Comparison of ENCODE assay signal across 8 mouse cellular contexts in genomic region chr16:78198642-78199121, GRCm38 (mm10).
DNase-seq lines count a peak whose midpoint lies in the region; ATAC-seq and TF ChIP-seq lines count a peak whose summit lies in the region.

No protein-coding gene starts in this region.

- no peak overlapping the region for H3K4me2 ChIP-seq in hindbrain, embryonic 11.5 days (replicated peaks; ENCODE audit: low read depth, low read length)
- no peak overlapping the region for H3K4me2 ChIP-seq in hindbrain, embryonic 13.5 days
- no peak overlapping the region for H3K4me2 ChIP-seq in kidney, embryonic 14.5 days (replicated peaks; ENCODE audit: low read depth, low read length)

- H3K79me2 ChIP-seq in heart, adult 2 months (replicated peaks; ENCODE audit: control insufficient read depth, insufficient read depth, low read length): no peaks in the 10 kb centered on the region
- no peaks in the 10 kb centered on the region for H3K79me2 ChIP-seq in liver, adult 2 months (ENCODE audit: control insufficient read depth, insufficient read depth, low read length)

- no peak overlapping the region for H3K4me3 ChIP-seq in hindbrain, embryonic 11.5 days (ENCODE audit: low read depth, low read length)
- no peak overlapping the region for H3K4me3 ChIP-seq in hindbrain, embryonic 13.5 days
- no peak overlapping the region for H3K4me3 ChIP-seq in heart, adult 2 months
- H3K4me3 ChIP-seq in kidney, embryonic 14.5 days (ENCODE audit: low read length): no peak overlapping the region
- no peak overlapping the region for H3K4me3 ChIP-seq in liver, adult 2 months (ENCODE audit: insufficient read depth, low read depth, low read length)

- H3K27me3 ChIP-seq in hindbrain, embryonic 11.5 days (ENCODE audit: control insufficient read depth, insufficient read depth, low read length): no peaks in the 10 kb centered on the region
- no peaks in the 10 kb centered on the region for H3K27me3 ChIP-seq in hindbrain, embryonic 13.5 days
- H3K27me3 ChIP-seq in heart, adult 2 months (ENCODE audit: control insufficient read depth, insufficient read depth, low read length): no peaks in the 10 kb centered on the region
- H3K27me3 ChIP-seq in kidney, embryonic 14.5 days (ENCODE audit: control insufficient read depth, insufficient read depth, low read length): no peaks in the 10 kb centered on the region
- no peaks in the 10 kb centered on the region for H3K27me3 ChIP-seq in liver, adult 2 months (ENCODE audit: control insufficient read depth, insufficient read depth, low read length)

- no peaks in the 10 kb centered on the region for H3K9me3 ChIP-seq in hindbrain, embryonic 11.5 days (ENCODE audit: control insufficient read depth, low read length)
- no peaks in the 10 kb centered on the region for H3K9me3 ChIP-seq in hindbrain, embryonic 13.5 days
- H3K9me3 ChIP-seq in kidney, embryonic 14.5 days (ENCODE audit: control insufficient read depth, low read length): no peaks in the 10 kb centered on the region

- H3K36me3 ChIP-seq in hindbrain, embryonic 11.5 days (ENCODE audit: control insufficient read depth, insufficient read depth, low read length): no peaks in the 10 kb centered on the region
- no peaks in the 10 kb centered on the region for H3K36me3 ChIP-seq in hindbrain, embryonic 13.5 days
- H3K36me3 ChIP-seq in heart, adult 2 months (ENCODE audit: control insufficient read depth, insufficient read depth, low read length): no peaks in the 10 kb centered on the region
- H3K36me3 ChIP-seq in kidney, embryonic 14.5 days (ENCODE audit: control insufficient read depth, insufficient read depth, low read length): no peaks in the 10 kb centered on the region
- no peaks in the 10 kb centered on the region for H3K36me3 ChIP-seq in liver, adult 2 months (ENCODE audit: control insufficient read depth, insufficient read depth, low read length)

- no peak overlapping the region for H3K9ac ChIP-seq in hindbrain, embryonic 11.5 days (ENCODE audit: low read depth, low read length)
- no peak overlapping the region for H3K9ac ChIP-seq in hindbrain, embryonic 13.5 days
- no peak overlapping the region for H3K9ac ChIP-seq in heart, adult 2 months (ENCODE audit: low read depth, low read length)
- no peak overlapping the region for H3K9ac ChIP-seq in kidney, embryonic 14.5 days (ENCODE audit: low read depth, low read length)
- H3K9ac ChIP-seq in liver, adult 2 months (ENCODE audit: low read depth, low read length): no peak overlapping the region

- peak; percentile 92 for TF ChIP-seq CTCF in heart, adult 2 months (IDR thresholded peaks at IDR 0.05)
- TF ChIP-seq CTCF in liver, adult 2 months (IDR thresholded peaks at IDR 0.05; ENCODE audit: low read depth, low read length): peak; percentile 86

- H3K27ac ChIP-seq in hindbrain, embryonic 11.5 days (ENCODE audit: low read depth, low read length): no peak overlapping the region
- no peak overlapping the region for H3K27ac ChIP-seq in hindbrain, embryonic 13.5 days
- no peak overlapping the region for H3K27ac ChIP-seq in heart, adult 2 months
- no peak overlapping the region for H3K27ac ChIP-seq in kidney, embryonic 14.5 days (ENCODE audit: low read depth, low read length)
- H3K27ac ChIP-seq in liver, adult 2 months (replicated peaks; ENCODE audit: insufficient read depth, low read depth, low read length): no peak overlapping the region

- ATAC-seq in hindbrain, embryonic 11.5 days (ENCODE audit: low FRiP score): no peak
- no peak for ATAC-seq in hindbrain, embryonic 13.5 days (ENCODE audit: low FRiP score)
- 0 out of 2 replicates have a peak, but pooled peaks have one; percentile 44 for ATAC-seq in kidney, embryonic 14.5 days (ENCODE audit: low FRiP score, low TSS enrichment)

- intact Hi-C loops in heart, adult 2 months (cut with DNase I): loop anchor here (1.0 to 10.0 kb wide), 3 partner anchors 119 to 256 kb away; no protein-coding TSS in a partner anchor

- peak; percentile 63; the same call in 1 of the 2 replicates for TF ChIP-seq EP300 in heart, adult 2 months (IDR thresholded peaks at IDR 0.05; ENCODE audit: insufficient read depth, low read depth, low read length)

- TF ChIP-seq POLR2A in heart, adult 2 months (IDR thresholded peaks at IDR 0.05; ENCODE audit: insufficient read depth, low read depth, low read length): no peak
- TF ChIP-seq POLR2A in liver, adult 2 months (IDR thresholded peaks at IDR 0.05; ENCODE audit: extremely low read depth, insufficient read depth, low read length): no peak

- DNase-seq in hindbrain, embryonic 11.5 days (ENCODE audit: low spot score): peak; percentile 91
- peak; percentile 58 for DNase-seq in embryo, embryonic 11.5 days (ENCODE audit: low read depth, low spot score)
- DNase-seq in heart, adult 2 months: peak; percentile 70 to 82
- peak; percentile 47 for DNase-seq in liver, adult 2 months (ENCODE audit: extremely low read depth, low read depth, low spot score)
- peak; percentile 93 for DNase-seq in naive thymus-derived CD4-positive, alpha-beta T cell, adult 2 months (ENCODE audit: low read depth)
- DNase-seq in spleen, postnatal 36 days (ENCODE audit: low spot score in 2 of 2): peak; percentile 47 to 53

- H3K4me1 ChIP-seq in hindbrain, embryonic 11.5 days (replicated peaks; ENCODE audit: control insufficient read depth, insufficient read depth, low read length): no peaks in the 10 kb centered on the region
- no peaks in the 10 kb centered on the region; the same call in 1 of the 2 replicates for H3K4me1 ChIP-seq in hindbrain, embryonic 13.5 days (replicated peaks)
- H3K4me1 ChIP-seq in heart, adult 2 months (ENCODE audit: control insufficient read depth, insufficient read depth, low read length): no peaks in the 10 kb centered on the region
- H3K4me1 ChIP-seq in kidney, embryonic 14.5 days (ENCODE audit: control insufficient read depth, insufficient read depth, low read length): no peaks in the 10 kb centered on the region
- peaks cover 6% of the 10 kb centered on the region for H3K4me1 ChIP-seq in liver, adult 2 months (ENCODE audit: control insufficient read depth, insufficient read depth, low read length)

- 9% methylated on average over 16 of the region's 16 CpGs for WGBS in hindbrain, embryonic 11.5 days
- WGBS in hindbrain, embryonic 13.5 days: 8% methylated on average over 16 of the region's 16 CpGs
- WGBS in heart, adult 2 months: 4% methylated on average over 16 of the region's 16 CpGs
- 9% methylated on average over 16 of the region's 16 CpGs for WGBS in kidney, embryonic 14.5 days
- WGBS in liver, adult 2 months: 7% methylated on average over 16 of the region's 16 CpGs
